Mouse (Mus musculus) forebrain, embryonic 14.5 days (tissue): ENCODE results near the gene Wasf1. TPM values are rescaled to one million over a fixed set of nuclear protein-coding genes. Genes with fewer than 3 reads are reported as not detected.
A peak's percentile ranks its signal among the peaks of the same experiment; 100 is the strongest.

Source experiments
- ATAC-seq: fragments of 200-750 bp; cut with Nextera tagmentation; 2 replicates; pipeline ENCODE4 v1.8.0; 2017; ENCODE audit warnings: mild to moderate bottlenecking, moderate library complexity
- DNase-seq: peaks from one replicate; pipeline ENCODE4 v3.0.0-alpha.2; 2015; ENCODE audit warnings: low spot score
- H3K27ac ChIP-seq: fragments of 300-500 bp; sonication (generic); 2 replicates; pipeline ENCODE4 v1.5.1; 2014; ENCODE audit warnings: low read depth, mild to moderate bottlenecking, control low read depth, low read length, moderate library complexity
- H3K27me3 ChIP-seq: fragments of 300-500 bp; sonication (generic); replicated peaks from 2 replicates; pipeline ENCODE4 v1.6.1; 2014; ENCODE audit warnings: low read length, control low read depth, mixed read lengths; ENCODE audit not compliant: control insufficient read depth, insufficient read depth
- H3K36me3 ChIP-seq: fragments of 300-500 bp; sonication (generic); 2 replicates; pipeline ENCODE4 v1.6.1; 2014; ENCODE audit warnings: low read length, control low read depth; ENCODE audit not compliant: control insufficient read depth, insufficient read depth
- H3K4me1 ChIP-seq: fragments of 300-500 bp; sonication (generic); 2 replicates; pipeline ENCODE4 v1.6.1; 2014; ENCODE audit warnings: antibody characterized with exemption, low read length, control low read depth; ENCODE audit not compliant: control insufficient read depth, insufficient read depth
- H3K4me2 ChIP-seq: fragments of 300-500 bp; sonication (generic); 2 replicates; pipeline ENCODE4 v1.6.1; 2014; ENCODE audit warnings: mild to moderate bottlenecking, control low read depth, low read length
- H3K4me3 ChIP-seq: fragments of 300-500 bp; sonication (generic); 2 replicates; pipeline ENCODE4 v1.5.1; 2014; ENCODE audit warnings: low read depth, low read length, control low read depth
- H3K9ac ChIP-seq: fragments of 300-500 bp; sonication (generic); 2 replicates; pipeline ENCODE4 v1.6.1; 2014; ENCODE audit warnings: mild to moderate bottlenecking, low read length, control low read depth, moderate library complexity
- H3K9me3 ChIP-seq: fragments of 300-500 bp; sonication (generic); replicated peaks from 2 replicates; pipeline ENCODE4 v1.6.1; 2016; ENCODE audit warnings: low read length, control low read depth, mixed read lengths; ENCODE audit not compliant: control insufficient read depth
- WGBS: fragments of 180-500 bp; shearing (Covaris S2); extraction: QIAGEN DNeasy Blood & Tissue Kit; methylation state at CpG from one replicate; pipeline ENCODE4 v1.1.7; 2014; 5-methylcytosine and 5-hydroxymethylcytosine counted together
- polyA plus RNA-seq: library from polyadenylated mRNA; unstranded; fragments of >200 nt; fragmentation: Nextera tagmentation; extraction: Ambion mirVana; gene quantifications from 2 replicates; pipeline ENCODE4 v1.2.1, GENCODE M21; 2014

Gene Wasf1
- polyA plus RNA-seq, 1 experiment from 2014 or later = 51.5 TPM

DNA sequence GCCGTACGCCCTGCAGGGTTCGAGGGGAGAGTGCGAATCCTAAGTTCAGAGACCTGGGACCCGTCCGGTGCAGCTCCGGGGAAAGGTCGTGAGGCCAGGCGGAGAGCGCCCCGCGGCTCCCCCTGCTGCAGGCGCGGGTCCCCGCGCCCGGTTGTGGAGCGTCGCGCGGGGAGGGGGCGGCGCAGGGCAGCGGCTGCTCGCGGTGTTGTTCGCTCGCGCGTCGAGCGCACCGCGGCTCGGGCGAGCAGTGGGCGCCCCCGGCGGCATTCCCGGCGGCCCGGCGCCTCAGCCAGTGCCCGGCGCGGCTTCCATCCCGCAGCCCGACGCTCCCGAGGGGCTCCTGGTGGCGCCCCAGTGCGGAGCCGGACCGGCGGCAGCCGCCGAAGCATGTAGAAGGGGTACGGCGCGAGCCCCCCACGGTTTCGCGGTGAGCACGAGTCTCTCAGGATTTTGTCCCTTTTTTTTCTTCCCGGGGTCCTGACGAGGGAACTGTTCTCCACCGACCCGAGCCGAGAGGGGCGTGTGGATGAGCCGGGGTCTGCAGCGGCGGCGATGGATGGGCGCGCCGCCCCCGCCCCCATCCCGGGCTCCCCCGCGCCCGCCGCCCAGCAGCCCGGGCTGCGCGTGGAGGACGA is 486 bp downstream of the Wasf1 start:
- Histone ChIP-seq H3K4me1 (peaks cover 4% of the 10 kb centered on the region; the same call in 1 of the 2 replicates), H3K27ac (peak overlapping the region; percentile 99), H3K4me2 (peak overlapping the region; percentile 59), H3K4me3 (peak overlapping the region; percentile 91), H3K27me3 (no peaks in the 10 kb centered on the region), H3K9ac (peak overlapping the region; percentile 97), H3K36me3 (no peaks in the 10 kb centered on the region), H3K9me3 (no peaks in the 10 kb centered on the region)
- peak; percentile 93 for DNase-seq
- WGBS = 1% methylated on average over 71 of the region's 87 CpGs
- peak; percentile 91 for ATAC-seq

DNA sequence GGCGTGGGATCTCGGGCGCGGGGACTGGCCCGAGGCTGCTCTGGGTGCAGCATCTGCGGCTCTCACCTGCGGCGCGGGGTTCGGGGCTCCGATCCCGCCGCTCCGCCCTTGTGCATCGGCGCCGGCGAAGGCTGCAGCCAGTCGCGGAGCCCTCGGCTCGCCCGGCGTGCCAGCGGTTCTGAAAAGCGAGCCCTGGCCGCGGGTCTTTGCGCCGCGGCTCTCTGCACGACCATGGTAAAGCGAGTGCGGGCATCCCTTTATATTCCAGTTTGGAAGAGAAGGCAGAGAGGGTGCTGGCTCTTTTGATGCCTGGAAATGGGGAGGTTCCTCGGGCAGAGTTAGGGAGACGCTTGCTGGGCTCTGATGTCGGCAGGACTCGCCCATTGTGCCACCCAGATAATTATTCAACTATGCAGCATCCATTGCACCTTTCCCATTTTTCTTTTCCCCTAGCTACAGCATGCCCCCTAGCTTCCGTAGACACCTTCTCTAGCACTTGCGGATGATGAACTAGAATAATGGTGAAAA is 1.1 kb downstream of the Wasf1 start:
- DNase-seq (peak; percentile 82), ATAC-seq (peak; percentile 7; the same call in 1 of the 2 replicates)
- Histone ChIP-seq H3K27ac (peak overlapping the region; percentile 99), H3K4me3 (peak overlapping the region; percentile 91), H3K4me2 (peak overlapping the region; percentile 59), H3K9me3 (no peaks in the 10 kb centered on the region), H3K4me1 (peaks cover 4% of the 10 kb centered on the region; the same call in 1 of the 2 replicates), H3K36me3 (no peaks in the 10 kb centered on the region), H3K27me3 (no peaks in the 10 kb centered on the region), H3K9ac (peak overlapping the region; percentile 97)
- WGBS = under 1% methylated on average over 40 of the region's 40 CpGs

DNA sequence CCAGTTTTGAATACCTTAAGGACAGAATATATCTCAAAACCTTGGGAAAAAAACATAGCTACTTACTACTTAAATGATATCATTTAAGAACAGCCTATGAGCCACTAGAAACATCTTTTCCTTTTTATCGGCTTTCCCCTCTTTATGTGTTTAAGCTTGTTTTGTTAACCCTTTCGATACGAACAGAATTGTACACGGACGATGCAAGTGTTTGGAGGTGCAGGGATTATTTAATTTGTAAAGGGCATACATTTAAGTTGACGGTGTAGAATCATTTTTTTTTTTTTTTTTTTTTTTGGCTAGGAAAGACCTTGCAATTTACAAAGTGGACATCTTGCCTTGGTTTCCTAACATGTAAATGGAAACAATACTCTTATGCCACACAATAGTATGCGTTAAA is 2.2 kb downstream of the Wasf1 start:
- 36% methylated on average over 7 of the region's 7 CpGs for WGBS
- peak overlapping the region; percentile 52 for H3K4me2 ChIP-seq
- H3K9me3 ChIP-seq = no peaks in the 10 kb centered on the region
- H3K9ac ChIP-seq = no peak overlapping the region; the same call in 1 of the 2 replicates
- H3K4me3 ChIP-seq = peak overlapping the region; percentile 18
- ATAC-seq (no peak), DNase-seq (peak; percentile 14)
- no peaks in the 10 kb centered on the region for H3K27me3 ChIP-seq
- no peaks in the 10 kb centered on the region for H3K36me3 ChIP-seq
- H3K27ac ChIP-seq = no peak overlapping the region
- peaks cover 4% of the 10 kb centered on the region; the same call in 1 of the 2 replicates for H3K4me1 ChIP-seq

DNA sequence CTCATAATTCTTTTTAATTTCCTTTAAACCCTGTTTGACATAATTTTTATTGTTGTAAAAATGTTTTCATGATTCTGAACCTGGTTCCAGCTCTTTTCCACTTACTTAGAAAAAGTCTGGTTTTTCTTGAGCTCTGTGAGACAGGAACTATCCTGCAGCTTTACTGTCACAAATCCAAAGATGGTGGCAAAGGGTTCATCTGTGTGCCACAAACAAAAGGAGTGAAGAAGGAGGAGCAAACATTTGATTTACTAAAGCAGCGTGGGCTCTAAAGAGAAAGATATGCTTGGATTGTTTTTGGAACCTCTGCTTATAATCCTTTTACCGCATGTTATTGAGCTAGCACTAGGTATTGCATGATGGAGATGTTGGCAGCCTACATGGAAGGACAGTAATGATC is 4.0 kb downstream of the Wasf1 start:
- Histone ChIP-seq H3K36me3 (no peaks in the 10 kb centered on the region), H3K9ac (no peak overlapping the region), H3K27me3 (no peaks in the 10 kb centered on the region), H3K9me3 (no peaks in the 10 kb centered on the region), H3K4me2 (no peak overlapping the region; the same call in 1 of the 2 replicates), H3K4me1 (no peaks in the 10 kb centered on the region), H3K27ac (no peak overlapping the region), H3K4me3 (no peak overlapping the region)
- DNase-seq (no peak), ATAC-seq (no peak)
- WGBS = 79% methylated on average over 2 of the region's 2 CpGs

DNA sequence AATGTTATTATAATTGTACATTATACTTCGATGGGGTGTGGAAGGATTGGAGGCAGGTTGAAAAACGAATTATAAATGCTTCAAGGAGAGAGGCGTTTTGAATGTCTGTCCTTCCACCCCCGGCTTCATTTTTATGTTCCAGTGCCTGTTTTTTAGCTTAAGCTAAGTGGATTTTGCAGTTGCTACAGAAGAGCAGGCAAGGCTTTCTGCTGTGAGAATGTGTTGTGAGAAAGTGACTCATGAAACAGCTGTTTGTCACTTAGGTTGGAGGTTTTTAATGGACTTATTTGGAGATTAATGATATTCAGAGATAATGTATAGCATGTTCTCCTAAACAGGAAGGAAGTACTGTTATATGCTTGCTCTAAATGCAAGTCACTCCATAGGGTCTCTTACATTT is 5.9 kb downstream of the Wasf1 start:
- H3K4me3 ChIP-seq = no peak overlapping the region
- H3K4me2 ChIP-seq = no peak overlapping the region
- H3K9me3 ChIP-seq = no peaks in the 10 kb centered on the region
- no peaks in the 10 kb centered on the region for H3K36me3 ChIP-seq
- WGBS = 86% methylated on average over 4 of the region's 4 CpGs
- H3K27me3 ChIP-seq = no peaks in the 10 kb centered on the region
- peaks cover 4% of the 10 kb centered on the region; the same call in 1 of the 2 replicates for H3K4me1 ChIP-seq
- ATAC-seq = no peak
- no peak overlapping the region for H3K9ac ChIP-seq
- no peak for DNase-seq
- H3K27ac ChIP-seq = no peak overlapping the region

DNA sequence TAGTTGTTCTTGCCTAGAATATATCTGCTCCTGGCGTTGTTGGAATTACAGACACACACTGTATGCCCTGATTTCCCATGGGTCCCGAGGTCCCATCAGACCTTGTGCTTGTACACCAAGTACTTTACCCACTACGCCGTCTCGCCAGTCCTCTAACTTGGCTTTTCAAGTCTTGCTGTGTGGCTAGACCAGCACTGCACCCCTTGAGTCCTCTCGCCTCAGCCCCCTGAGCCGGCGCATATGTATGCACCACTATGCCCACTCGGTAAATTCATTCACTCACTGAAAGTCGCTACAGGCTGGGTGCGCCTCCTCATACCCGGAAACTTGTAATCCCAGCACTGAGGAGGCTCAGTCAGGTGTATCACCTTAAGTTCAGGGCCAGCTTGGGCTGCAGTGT is 12.5 kb downstream of the Wasf1 start:
- no peak overlapping the region for H3K4me3 ChIP-seq
- H3K4me1 ChIP-seq = peaks cover 4% of the 10 kb centered on the region; the same call in 1 of the 2 replicates
- no peaks in the 10 kb centered on the region for H3K9me3 ChIP-seq
- no peak overlapping the region for H3K9ac ChIP-seq
- no peaks in the 10 kb centered on the region for H3K27me3 ChIP-seq
- H3K4me2 ChIP-seq = no peak overlapping the region
- ATAC-seq (no peak), DNase-seq (no peak)
- no peak overlapping the region for H3K27ac ChIP-seq
- H3K36me3 ChIP-seq = no peaks in the 10 kb centered on the region
- 95% methylated on average over 12 of the region's 12 CpGs for WGBS

DNA sequence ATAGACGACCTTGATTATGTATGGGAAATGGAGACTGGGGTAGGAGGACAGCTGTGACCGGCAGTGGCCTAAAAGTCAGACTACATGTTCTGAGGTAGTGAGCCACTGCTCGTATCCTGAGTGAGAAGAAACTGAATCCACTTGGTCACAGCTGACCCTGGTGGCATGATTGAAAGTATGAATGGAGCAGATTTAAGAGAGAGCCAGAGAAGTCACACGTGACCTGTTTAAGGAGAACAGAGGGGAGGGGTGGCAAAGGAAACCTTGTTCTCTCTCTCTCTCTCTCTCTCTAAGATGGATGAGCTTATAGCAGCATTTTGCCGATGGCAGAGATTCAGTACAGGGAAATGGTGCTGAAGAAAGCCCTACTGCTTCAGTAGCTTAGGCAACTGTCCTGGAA is 13.4 kb downstream of the Wasf1 start:
- no peaks in the 10 kb centered on the region for H3K9me3 ChIP-seq
- ATAC-seq = no peak
- H3K4me3 ChIP-seq = no peak overlapping the region
- H3K27me3 ChIP-seq = no peaks in the 10 kb centered on the region
- H3K4me1 ChIP-seq = peaks cover 4% of the 10 kb centered on the region; the same call in 1 of the 2 replicates
- 83% methylated on average over 5 of the region's 5 CpGs for WGBS
- DNase-seq = no peak
- H3K27ac ChIP-seq = no peak overlapping the region
- no peak overlapping the region for H3K9ac ChIP-seq
- H3K36me3 ChIP-seq = no peaks in the 10 kb centered on the region
- H3K4me2 ChIP-seq = no peak overlapping the region

DNA sequence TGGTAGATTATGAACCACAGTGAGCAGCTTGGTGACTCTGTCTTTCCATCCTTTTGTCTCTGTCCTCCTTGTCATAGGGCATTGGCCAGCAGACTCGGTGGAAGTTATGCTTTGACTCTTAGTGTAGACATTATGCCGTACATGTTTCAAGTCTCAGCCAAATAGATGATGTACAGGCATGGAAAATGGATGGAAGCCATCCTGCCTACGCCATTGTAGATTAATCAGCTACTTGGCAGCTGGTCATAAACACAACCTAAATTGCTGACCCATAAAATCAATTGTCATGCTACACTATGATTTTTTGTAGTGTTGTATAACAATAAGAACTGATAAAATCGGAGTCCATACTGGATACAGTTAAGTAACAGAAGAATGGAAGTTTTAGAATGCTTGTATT is 18.5 kb downstream of the Wasf1 start:
- Histone ChIP-seq H3K9me3 (no peaks in the 10 kb centered on the region), H3K4me2 (no peak overlapping the region), H3K9ac (no peak overlapping the region), H3K27ac (no peak overlapping the region), H3K36me3 (no peaks in the 10 kb centered on the region), H3K27me3 (no peaks in the 10 kb centered on the region), H3K4me3 (no peak overlapping the region), H3K4me1 (no peaks in the 10 kb centered on the region)
- 93% methylated on average over 4 of the region's 4 CpGs for WGBS
- DNase-seq (no peak), ATAC-seq (no peak)

DNA sequence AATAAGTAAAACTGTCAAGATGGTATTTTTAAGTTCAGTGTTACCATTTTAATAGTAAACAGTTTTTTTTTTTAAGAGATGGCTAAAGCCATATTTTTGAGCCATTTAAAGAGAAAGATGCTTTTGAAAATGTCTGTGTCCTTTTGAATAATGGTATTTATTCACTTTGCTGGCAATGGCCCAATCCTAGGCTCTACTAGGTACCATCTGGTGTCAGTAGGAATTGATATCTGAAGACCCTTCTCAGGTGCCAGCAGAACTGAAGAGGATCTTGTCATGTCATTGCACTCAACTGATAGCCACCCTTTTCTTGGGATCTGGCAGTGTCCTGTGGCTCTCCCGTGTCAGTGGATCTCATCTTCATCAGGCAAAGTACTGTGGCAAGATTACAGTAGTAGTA is 22.9 kb downstream of the Wasf1 start:
- Histone ChIP-seq H3K27me3 (no peaks in the 10 kb centered on the region), H3K9me3 (no peaks in the 10 kb centered on the region), H3K4me2 (no peak overlapping the region), H3K4me1 (no peaks in the 10 kb centered on the region), H3K4me3 (no peak overlapping the region), H3K27ac (no peak overlapping the region), H3K36me3 (no peaks in the 10 kb centered on the region), H3K9ac (no peak overlapping the region)
- DNase-seq (no peak), ATAC-seq (no peak)
- WGBS = 94% methylated on average over 1 of the region's 1 CpGs
